Mouse (Mus musculus) spleen, postnatal 0 days (tissue): Measurements from ENCODE around the gene Mvd. TPM values are rescaled to one million over a fixed set of nuclear protein-coding genes. Genes with fewer than 3 reads are reported as not detected.

Source experiments
- polyA plus RNA-seq: library from polyadenylated mRNA; unstranded; fragments of >200 nt; fragmentation: Nextera tagmentation; extraction: Ambion mirVana; gene quantifications from 2 replicates; pipeline ENCODE4 v1.2.1, GENCODE M21; 2015

Mvd gene
- polyA plus RNA-seq, result 4.5 and 5.4 TPM in 2 replicates

GRCm38 (mm10) chr8:122443262-122444006 is at the start of gene Mvd:
Gene Mvd, minus strand, starts transcription at chr8:122443422.

GRCm38 (mm10) chr8:122475580-122476320 is 32.5 kb upstream of the Mvd start, which contains the start of the genes Rnf166 and Ctu2:
Gene Rnf166, minus strand, starts transcription at chr8:122476064.
Gene Ctu2, plus strand, starts transcription at chr8:122476143.

GRCm38 (mm10) chr8:122460524-122461472 is 17.6 kb upstream of the Mvd start, which contains the start of gene Snai3:
Gene Snai3, minus strand, starts transcription at chr8:122460733.

GRCm38 (mm10) chr8:122432443-122433268 is 10.6 kb downstream of the Mvd start, which contains the start of gene Cyba:
Gene Cyba, minus strand, starts transcription at chr8:122432930.

GRCm38 (mm10) chr8:122421376-122422070 is 21.7 kb downstream of the Mvd start, which contains the start of gene Il17c:
Gene Il17c, plus strand, starts transcription at chr8:122422020.

Other genes starting within 250 kb of the Mvd start
- 15.4 and 15.7 TPM in 2 replicates for gene Zfpm1, start 161.3 kb downstream of the Mvd start, polyA plus RNA-seq
- gene Trhr2, start 82.7 kb downstream of the Mvd start, polyA plus RNA-seq, result not detected in 2 replicates
- 23.8 and 23.9 TPM in 2 replicates for gene Zc3h18, start 66.8 kb downstream of the Mvd start, polyA plus RNA-seq
- not detected in 2 replicates for gene Il17c, start 21.4 kb downstream of the Mvd start, polyA plus RNA-seq
- 305 and 420 TPM in 2 replicates for gene Cyba, start 10.5 kb downstream of the Mvd start, polyA plus RNA-seq
- gene Snai3, start 17.3 kb upstream of the Mvd start, polyA plus RNA-seq, result 0.18 and 0.22 TPM in 2 replicates
- 26.7 and 35.5 TPM in 2 replicates for gene Rnf166, start 32.6 kb upstream of the Mvd start, polyA plus RNA-seq
- gene Ctu2, start 32.7 kb upstream of the Mvd start, polyA plus RNA-seq, result 20.0 and 26.5 TPM in 2 replicates
- 18.7 and 19.2 TPM in 2 replicates for gene Piezo1, start 107.9 kb upstream of the Mvd start, polyA plus RNA-seq
- 60.0 and 74.7 TPM in 2 replicates for gene Cdt1, start 124.6 kb upstream of the Mvd start, polyA plus RNA-seq
- 244 and 262 TPM in 2 replicates for gene Aprt, start 133.5 kb upstream of the Mvd start, polyA plus RNA-seq
- gene Galns, start 168.0 kb upstream of the Mvd start, polyA plus RNA-seq, result 7.5 and 10.0 TPM in 2 replicates
- gene Trappc2l, start 168.2 kb upstream of the Mvd start, polyA plus RNA-seq, result 30.1 and 37.3 TPM in 2 replicates
- gene Pabpn1l, start 179.3 kb upstream of the Mvd start, polyA plus RNA-seq, result not detected in 2 replicates